Mouse (Mus musculus): ENCODE measurements around the gene Slc16a13. TPM values are rescaled to one million over a fixed set of nuclear protein-coding genes. Genes with fewer than 3 reads are reported as not detected.
A peak's percentile ranks its signal among the peaks of the same experiment; 100 is the strongest.

Slc16a13 gene
- polyA plus RNA-seq, 1 experiment from 2014 or later, result 12.9 TPM

GRCm38 (mm10) chr11:70207283-70207682, 13.6 kb downstream of the Slc16a13 start:
- no peaks in the 10 kb centered on the region for H3K36me3 ChIP-seq (replicated peaks; ENCODE audit: control insufficient read depth, insufficient read depth)
- H3K4me3 ChIP-seq (replicated peaks; ENCODE audit: low read length), result no peak overlapping the region
- ATAC-seq (ENCODE audit: low FRiP score) (no peak), DNase-seq (ENCODE audit: low spot score) (no peak)
- no peak overlapping the region for H3K9ac ChIP-seq
- peaks cover 5% of the 10 kb centered on the region; the same call in 1 of the 2 replicates for H3K27me3 ChIP-seq (ENCODE audit: control insufficient read depth, insufficient read depth, low read length)
- 92% methylated on average over 7 of the region's 7 CpGs for WGBS
- H3K4me1 ChIP-seq (replicated peaks; ENCODE audit: control insufficient read depth, insufficient read depth, low read length), result no peaks in the 10 kb centered on the region
- H3K4me2 ChIP-seq (replicated peaks), result no peak overlapping the region
- H3K27ac ChIP-seq, result no peak overlapping the region
- no peaks in the 10 kb centered on the region for H3K9me3 ChIP-seq (ENCODE audit: control insufficient read depth, low read length)

- 81% methylated on average over 2 of the region's 2 CpGs for WGBS
- H3K4me3 ChIP-seq (replicated peaks; ENCODE audit: low read length), result no peak overlapping the region
- no peak overlapping the region for H3K9ac ChIP-seq
- H3K27ac ChIP-seq, result no peak overlapping the region
- no peak overlapping the region for H3K4me2 ChIP-seq (replicated peaks)
- ATAC-seq (ENCODE audit: low FRiP score) (no peak), DNase-seq (ENCODE audit: low spot score) (no peak)
- no peaks in the 10 kb centered on the region for H3K9me3 ChIP-seq (ENCODE audit: control insufficient read depth, low read length)
- no peaks in the 10 kb centered on the region for H3K4me1 ChIP-seq (replicated peaks; ENCODE audit: control insufficient read depth, insufficient read depth, low read length)
- H3K36me3 ChIP-seq (replicated peaks; ENCODE audit: control insufficient read depth, insufficient read depth), result no peaks in the 10 kb centered on the region
- H3K27me3 ChIP-seq (ENCODE audit: control insufficient read depth, insufficient read depth, low read length), result no peaks in the 10 kb centered on the region; the same call in 1 of the 2 replicates
Measured at GRCm38 (mm10) chr11:70206801-70207200, 14.1 kb downstream of the Slc16a13 start.

- no peaks in the 10 kb centered on the region for H3K4me1 ChIP-seq (replicated peaks; ENCODE audit: control insufficient read depth, insufficient read depth, low read length)
- H3K27ac ChIP-seq, result no peak overlapping the region
- H3K36me3 ChIP-seq (replicated peaks; ENCODE audit: control insufficient read depth, insufficient read depth), result no peaks in the 10 kb centered on the region
- DNase-seq (ENCODE audit: low spot score), result peak; percentile 88
- H3K27me3 ChIP-seq (ENCODE audit: control insufficient read depth, insufficient read depth, low read length), result no peaks in the 10 kb centered on the region
- no peaks in the 10 kb centered on the region for H3K9me3 ChIP-seq (ENCODE audit: control insufficient read depth, low read length)
- H3K9ac ChIP-seq, result no peak overlapping the region
- H3K4me3 ChIP-seq (replicated peaks; ENCODE audit: low read length), result no peak overlapping the region
- H3K4me2 ChIP-seq (replicated peaks), result no peak overlapping the region
- WGBS, result 35% methylated on average over 5 of the region's 5 CpGs
- no peak for ATAC-seq (ENCODE audit: low FRiP score)
Measured at GRCm38 (mm10) chr11:70201691-70202090, 19.2 kb downstream of the Slc16a13 start.

- ATAC-seq (ENCODE audit: low FRiP score), result no peak
- 79% methylated on average over 5 of the region's 5 CpGs for WGBS
- no peak overlapping the region for H3K4me2 ChIP-seq (replicated peaks)
Measured at GRCm38 (mm10) chr11:70200036-70200608, 20.7 kb downstream of the Slc16a13 start.

GRCm38 (mm10) chr11:70199107-70199506, 21.8 kb downstream of the Slc16a13 start:
- ATAC-seq (ENCODE audit: low FRiP score) (no peak), DNase-seq (ENCODE audit: low spot score) (no peak)
- Histone ChIP-seq H3K9me3 (ENCODE audit: control insufficient read depth, low read length) (no peaks in the 10 kb centered on the region), H3K27me3 (ENCODE audit: control insufficient read depth, insufficient read depth, low read length) (no peaks in the 10 kb centered on the region), H3K27ac (no peak overlapping the region), H3K4me2 (replicated peaks) (no peak overlapping the region), H3K4me1 (replicated peaks; ENCODE audit: control insufficient read depth, insufficient read depth, low read length) (no peaks in the 10 kb centered on the region), H3K36me3 (replicated peaks; ENCODE audit: control insufficient read depth, insufficient read depth) (no peaks in the 10 kb centered on the region), H3K9ac (no peak overlapping the region), H3K4me3 (replicated peaks; ENCODE audit: low read length) (no peak overlapping the region)
- WGBS, result 82% methylated on average over 8 of the region's 8 CpGs

More at GRCm38 (mm10) chr11:70200036-70200608, 20.7 kb downstream of the Slc16a13 start:
- Histone ChIP-seq H3K27ac (no peak overlapping the region), H3K4me1 (replicated peaks; ENCODE audit: control insufficient read depth, insufficient read depth, low read length) (no peaks in the 10 kb centered on the region), H3K27me3 (ENCODE audit: control insufficient read depth, insufficient read depth, low read length) (no peaks in the 10 kb centered on the region), H3K36me3 (replicated peaks; ENCODE audit: control insufficient read depth, insufficient read depth) (no peaks in the 10 kb centered on the region), H3K9me3 (ENCODE audit: control insufficient read depth, low read length) (no peaks in the 10 kb centered on the region), H3K4me3 (replicated peaks; ENCODE audit: low read length) (no peak overlapping the region), H3K9ac (no peak overlapping the region)
- DNase-seq (ENCODE audit: low spot score), result no peak

- Histone ChIP-seq H3K36me3 (replicated peaks; ENCODE audit: control insufficient read depth, insufficient read depth) (no peaks in the 10 kb centered on the region), H3K4me1 (replicated peaks; ENCODE audit: control insufficient read depth, insufficient read depth, low read length) (no peaks in the 10 kb centered on the region), H3K27ac (no peak overlapping the region), H3K27me3 (ENCODE audit: control insufficient read depth, insufficient read depth, low read length) (no peaks in the 10 kb centered on the region), H3K4me3 (replicated peaks; ENCODE audit: low read length) (no peak overlapping the region), H3K4me2 (replicated peaks) (no peak overlapping the region), H3K9ac (no peak overlapping the region), H3K9me3 (ENCODE audit: control insufficient read depth, low read length) (no peaks in the 10 kb centered on the region)
- WGBS, result 83% methylated on average over 3 of the region's 3 CpGs
- ATAC-seq (ENCODE audit: low FRiP score) (no peak), DNase-seq (ENCODE audit: low spot score) (no peak)
Measured at GRCm38 (mm10) chr11:70198332-70198731, 22.5 kb downstream of the Slc16a13 start.

- H3K36me3 ChIP-seq (replicated peaks; ENCODE audit: control insufficient read depth, insufficient read depth), result no peaks in the 10 kb centered on the region
- 60% methylated on average over 11 of the region's 11 CpGs for WGBS
- H3K4me1 ChIP-seq (replicated peaks; ENCODE audit: control insufficient read depth, insufficient read depth, low read length), result no peaks in the 10 kb centered on the region
- no peak overlapping the region for H3K9ac ChIP-seq
- H3K9me3 ChIP-seq (ENCODE audit: control insufficient read depth, low read length), result no peaks in the 10 kb centered on the region
- DNase-seq (ENCODE audit: low spot score) (no peak), ATAC-seq (ENCODE audit: low FRiP score) (no peak)
- H3K27ac ChIP-seq, result no peak overlapping the region
- no peak overlapping the region for H3K4me2 ChIP-seq (replicated peaks)
- no peak overlapping the region for H3K4me3 ChIP-seq (replicated peaks; ENCODE audit: low read length)
- no peaks in the 10 kb centered on the region for H3K27me3 ChIP-seq (ENCODE audit: control insufficient read depth, insufficient read depth, low read length)
Measured at GRCm38 (mm10) chr11:70193354-70194285, 27.2 kb downstream of the Slc16a13 start.

GRCm38 (mm10) chr11:70192157-70192556, 28.7 kb downstream of the Slc16a13 start:
- H3K9me3 ChIP-seq (ENCODE audit: control insufficient read depth, low read length), result no peaks in the 10 kb centered on the region
- DNase-seq (ENCODE audit: low spot score), result no peak
- H3K36me3 ChIP-seq (replicated peaks; ENCODE audit: control insufficient read depth, insufficient read depth), result no peaks in the 10 kb centered on the region
- no peak overlapping the region for H3K27ac ChIP-seq
- no peaks in the 10 kb centered on the region for H3K27me3 ChIP-seq (ENCODE audit: control insufficient read depth, insufficient read depth, low read length)
- no peaks in the 10 kb centered on the region for H3K4me1 ChIP-seq (replicated peaks; ENCODE audit: control insufficient read depth, insufficient read depth, low read length)
- WGBS, result 88% methylated on average over 4 of the region's 4 CpGs
- no peak overlapping the region for H3K4me2 ChIP-seq (replicated peaks)
- no peak overlapping the region for H3K9ac ChIP-seq
- no peak for ATAC-seq (ENCODE audit: low FRiP score)
- no peak overlapping the region for H3K4me3 ChIP-seq (replicated peaks; ENCODE audit: low read length)

GRCm38 (mm10) chr11:70191188-70191587, 29.7 kb downstream of the Slc16a13 start:
- Histone ChIP-seq H3K9ac (no peak overlapping the region), H3K27ac (no peak overlapping the region), H3K4me2 (replicated peaks) (no peak overlapping the region), H3K4me1 (replicated peaks; ENCODE audit: control insufficient read depth, insufficient read depth, low read length) (no peaks in the 10 kb centered on the region), H3K36me3 (replicated peaks; ENCODE audit: control insufficient read depth, insufficient read depth) (no peaks in the 10 kb centered on the region), H3K4me3 (replicated peaks; ENCODE audit: low read length) (no peak overlapping the region), H3K9me3 (ENCODE audit: control insufficient read depth, low read length) (no peaks in the 10 kb centered on the region), H3K27me3 (ENCODE audit: control insufficient read depth, insufficient read depth, low read length) (no peaks in the 10 kb centered on the region)
- 85% methylated on average over 6 of the region's 6 CpGs for WGBS
- DNase-seq (ENCODE audit: low spot score), result no peak
- no peak for ATAC-seq (ENCODE audit: low FRiP score)

All from hindbrain, embryonic 14.5 days (tissue).